Mouse (Mus musculus) embryonic fibroblast, embryonic 13.5 days (primary cell): ENCODE data around the gene Kalrn.

ENCODE experiments used
- CTCF ChIP-seq: IDR thresholded peaks from 2 replicates; pipeline ENCODE4 v1.5.1; 2011; ENCODE audit warnings: mild to moderate bottlenecking, control low read depth, low read length, moderate library complexity, borderline replicate concordance; ENCODE audit not compliant: insufficient read depth
- POLR2A ChIP-seq: IDR thresholded peaks from 2 replicates; pipeline ENCODE4 v1.6.1; 2011; ENCODE audit warnings: low read depth, mild to moderate bottlenecking, control low read depth, low read length, moderate library complexity

DNA sequence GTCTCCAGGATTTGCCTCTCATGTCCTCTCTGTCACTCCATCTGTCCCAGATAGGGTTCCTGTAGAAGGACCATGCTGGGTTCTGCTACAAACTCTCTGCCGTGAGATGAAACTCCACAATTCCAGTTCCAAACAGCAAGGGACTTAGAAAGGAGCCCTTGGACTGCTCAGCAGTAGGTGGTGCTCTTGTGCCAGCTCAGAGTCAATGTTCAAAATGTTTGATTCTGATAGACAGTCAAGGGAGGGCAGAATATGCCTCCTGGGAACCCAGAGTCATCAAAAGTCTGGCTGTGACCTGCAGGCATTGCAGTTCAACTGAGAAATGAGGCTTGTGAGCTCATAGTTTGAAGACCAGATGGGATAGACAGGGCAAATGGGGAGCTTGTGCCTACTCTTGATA is 229.4 kb downstream of the Kalrn start:
- TF ChIP-seq CTCF (0 out of 2 replicates have a peak, but pooled peaks have one; percentile 19), POLR2A (no peak)
